Mouse (Mus musculus): ENCODE results near the gene Hbb-bh1. TPM values are rescaled to one million over a fixed set of nuclear protein-coding genes. Genes with fewer than 3 reads are reported as not detected.

Gene Hbb-bh1
- not detected for polyA plus RNA-seq (2017; shearing (Covaris generic))

DNA sequence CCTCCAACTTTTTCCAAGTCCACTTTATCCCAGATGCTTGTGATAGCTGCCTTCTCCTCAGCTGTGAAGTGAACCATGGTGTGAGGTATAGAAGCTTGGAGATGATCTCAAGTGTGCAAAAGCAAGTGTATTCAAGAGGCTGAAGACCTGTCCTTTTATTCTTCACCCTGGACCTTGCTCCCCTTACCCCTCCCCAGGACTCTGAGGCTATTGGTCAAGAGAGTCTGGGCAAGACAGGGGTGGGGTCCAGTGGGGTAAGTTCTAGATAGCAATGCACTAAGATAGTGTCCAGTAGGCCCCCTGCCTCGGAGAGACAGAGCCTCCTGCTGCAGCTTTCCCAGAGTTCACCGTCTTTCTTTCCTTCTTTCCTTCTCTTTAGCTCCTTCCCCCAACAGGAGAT is at the start of gene Hbb-bh1:
Gene Hbb-bh1, minus strand, starts transcription at position 131 of the 400 bp plus-strand sequence.

DNA sequence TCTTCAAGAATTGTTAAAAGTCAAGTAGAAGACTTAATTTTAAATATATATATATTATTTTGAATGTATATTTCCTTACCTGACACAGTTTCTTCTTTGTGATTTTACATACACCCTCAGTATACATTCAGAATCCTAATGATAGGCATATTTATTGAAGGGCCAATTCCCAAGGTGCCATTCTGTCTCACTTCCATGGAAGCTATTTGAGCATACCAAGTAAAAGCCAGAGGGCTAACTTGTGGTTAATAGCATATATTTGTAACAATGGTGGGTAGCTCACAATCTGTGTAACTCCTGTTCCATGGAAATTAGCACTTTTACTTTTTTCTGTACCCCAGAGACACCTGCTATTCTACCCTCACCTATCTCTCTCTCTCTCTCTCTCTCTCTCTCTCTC is 43.2 kb upstream of the Hbb-bh1 start, which contains the start of gene Olfr66:
Gene Olfr66, minus strand, starts transcription at position 101 of the 400 bp plus-strand sequence.

GRCm38 (mm10) chr7:103853090-103853489 is 10.1 kb upstream of the Hbb-bh1 start, which contains the start of gene Hbb-y:
Gene Hbb-y (minus strand): TSS chr7:103853216.

GRCm38 (mm10) chr7:103840268-103840667 is 2.7 kb downstream of the Hbb-bh1 start, which contains the start of gene Hbb-bh2:
Gene Hbb-bh2 (minus strand): TSS chr7:103840520.

GRCm38 (mm10) chr7:103827808-103828207 is 15.2 kb downstream of the Hbb-bh1 start, which contains the start of gene Hbb-bs:
Gene Hbb-bs (minus strand): TSS chr7:103828096.

GRCm38 (mm10) chr7:103813766-103814165 is 29.2 kb downstream of the Hbb-bh1 start, which contains the start of gene Hbb-bt:
Gene Hbb-bt (minus strand): TSS chr7:103813996.

GRCm38 (mm10) chr7:103791721-103792120 is 51.2 kb downstream of the Hbb-bh1 start, which contains the start of gene Olfr67:
Gene Olfr67 (minus strand): TSS chr7:103791821.

Other genes starting within 250 kb of the Hbb-bh1 start
- not detected for gene Olfr619, start 242.6 kb downstream of the Hbb-bh1 start, polyA plus RNA-seq (2017; shearing (Covaris generic))
- not detected for gene Olfr620, start 230.6 kb downstream of the Hbb-bh1 start, polyA plus RNA-seq (2017; shearing (Covaris generic))
- not detected for gene Olfr622, start 200.5 kb downstream of the Hbb-bh1 start, polyA plus RNA-seq (2017; shearing (Covaris generic))
- not detected for gene Olfr623, start 179.5 kb downstream of the Hbb-bh1 start, polyA plus RNA-seq (2017; shearing (Covaris generic))
- not detected for gene Olfr624, start 172.0 kb downstream of the Hbb-bh1 start, polyA plus RNA-seq (2017; shearing (Covaris generic))
- gene Olfr625-ps1, start 160.4 kb downstream of the Hbb-bh1 start, polyA plus RNA-seq (2017; shearing (Covaris generic)): not detected
- gene Olfr243, start 128.5 kb downstream of the Hbb-bh1 start, polyA plus RNA-seq (2017; shearing (Covaris generic)): not detected
- not detected for gene Olfr628, start 112.8 kb downstream of the Hbb-bh1 start, polyA plus RNA-seq (2017; shearing (Covaris generic))
- gene Olfr629, start 98.2 kb downstream of the Hbb-bh1 start, polyA plus RNA-seq (2017; shearing (Covaris generic)): not detected
- gene Olfr630, start 85.8 kb downstream of the Hbb-bh1 start, polyA plus RNA-seq (2017; shearing (Covaris generic)): not detected
- not detected for gene Olfr69, start 71.6 kb downstream of the Hbb-bh1 start, polyA plus RNA-seq (2017; shearing (Covaris generic))
- gene Olfr68, start 63.5 kb downstream of the Hbb-bh1 start, polyA plus RNA-seq (2017; shearing (Covaris generic)): not detected
- not detected for gene Olfr67, start 51.3 kb downstream of the Hbb-bh1 start, polyA plus RNA-seq (2017; shearing (Covaris generic))
- gene Hbb-bt, start 29.2 kb downstream of the Hbb-bh1 start, polyA plus RNA-seq (2017; shearing (Covaris generic)): 106 TPM
- gene Hbb-bs, start 15.1 kb downstream of the Hbb-bh1 start, polyA plus RNA-seq (2017; shearing (Covaris generic)): 546 TPM
- gene Hbb-bh2, start 2.6 kb downstream of the Hbb-bh1 start, polyA plus RNA-seq (2017; shearing (Covaris generic)): not detected
- not detected for gene Hbb-y, start 10.1 kb upstream of the Hbb-bh1 start, polyA plus RNA-seq (2017; shearing (Covaris generic))
- not detected for gene Olfr66, start 43.1 kb upstream of the Hbb-bh1 start, polyA plus RNA-seq (2017; shearing (Covaris generic))
- not detected for gene Olfr64, start 51.3 kb upstream of the Hbb-bh1 start, polyA plus RNA-seq (2017; shearing (Covaris generic))
- not detected for gene Olfr65, start 60.3 kb upstream of the Hbb-bh1 start, polyA plus RNA-seq (2017; shearing (Covaris generic))
- not detected for gene Olfr631, start 85.7 kb upstream of the Hbb-bh1 start, polyA plus RNA-seq (2017; shearing (Covaris generic))
- not detected for gene Olfr632, start 91.2 kb upstream of the Hbb-bh1 start, polyA plus RNA-seq (2017; shearing (Covaris generic))
- not detected for gene Olfr633, start 101.3 kb upstream of the Hbb-bh1 start, polyA plus RNA-seq (2017; shearing (Covaris generic))
- gene Olfr635, start 128.0 kb upstream of the Hbb-bh1 start, polyA plus RNA-seq (2017; shearing (Covaris generic)): 0.04 TPM
- gene Olfr638, start 155.6 kb upstream of the Hbb-bh1 start, polyA plus RNA-seq (2017; shearing (Covaris generic)): not detected
- gene Olfr639, start 174.1 kb upstream of the Hbb-bh1 start, polyA plus RNA-seq (2017; shearing (Covaris generic)): not detected
- not detected for gene Olfr640, start 182.4 kb upstream of the Hbb-bh1 start, polyA plus RNA-seq (2017; shearing (Covaris generic))
- not detected for gene Olfr641, start 192.3 kb upstream of the Hbb-bh1 start, polyA plus RNA-seq (2017; shearing (Covaris generic))
- not detected for gene Olfr642, start 209.5 kb upstream of the Hbb-bh1 start, polyA plus RNA-seq (2017; shearing (Covaris generic))
- gene 4930516K23Rik, start 218.3 kb upstream of the Hbb-bh1 start, polyA plus RNA-seq (2017; shearing (Covaris generic)): not detected
- not detected for gene Olfr644, start 228.7 kb upstream of the Hbb-bh1 start, polyA plus RNA-seq (2017; shearing (Covaris generic))
- gene Olfr645, start 242.3 kb upstream of the Hbb-bh1 start, polyA plus RNA-seq (2017; shearing (Covaris generic)): not detected